ENCODE assay signal across 7 mouse cellular contexts in genomic region chr1:60565270-60565920, GRCm38 (mm10). TPM values are rescaled to one million over a fixed set of nuclear protein-coding genes. Genes with fewer than 3 reads are reported as not detected.
DNase-seq lines count a peak whose midpoint lies in the region; ATAC-seq and TF ChIP-seq lines count a peak whose summit lies in the region.

No protein-coding gene starts in this region.

- no peaks in the 10 kb centered on the region for H3K27me3 ChIP-seq in heart, embryonic 14.5 days (ENCODE audit: control insufficient read depth, insufficient read depth, low read length)
- no peaks in the 10 kb centered on the region for H3K27me3 ChIP-seq in kidney, postnatal 0 days (ENCODE audit: insufficient read depth, low read length)
- no peaks in the 10 kb centered on the region for H3K27me3 ChIP-seq in small intestine, adult 2 months (ENCODE audit: control insufficient read depth, insufficient read depth, low read length)

- no peaks in the 10 kb centered on the region for H3K9me3 ChIP-seq in heart, embryonic 14.5 days (ENCODE audit: control insufficient read depth, low read length)
- no peaks in the 10 kb centered on the region; the same call in 1 of the 2 replicates for H3K9me3 ChIP-seq in kidney, postnatal 0 days (replicated peaks; ENCODE audit: low read length)

- H3K9ac ChIP-seq in heart, embryonic 14.5 days (ENCODE audit: low read length): peak overlapping the region; percentile 99
- H3K9ac ChIP-seq in kidney, postnatal 0 days (ENCODE audit: low read depth, low read length): peak overlapping the region; percentile 94

- H3K4me3 ChIP-seq in heart, embryonic 14.5 days (ENCODE audit: control insufficient read depth in 1 of 2, insufficient read depth in 1 of 2, low read depth in 1 of 2, low read length in 2 of 2): peak overlapping the region; percentile 94 to 99
- H3K4me3 ChIP-seq in kidney, postnatal 0 days (replicated peaks; ENCODE audit: low read depth, low read length): peak overlapping the region; percentile 90
- peak overlapping the region; percentile 92 for H3K4me3 ChIP-seq in small intestine, adult 2 months (ENCODE audit: low read depth, low read length)

- TF ChIP-seq POLR2A in small intestine, adult 2 months (IDR thresholded peaks at IDR 0.05; ENCODE audit: low read depth, low read length): no peak

- 1% methylated on average over 13 of the region's 13 CpGs for WGBS in heart, embryonic 14.5 days
- WGBS in kidney, postnatal 0 days: 2% methylated on average over 13 of the region's 13 CpGs
- 3% methylated on average over 13 of the region's 13 CpGs for WGBS in small intestine, adult 2 months

- peaks cover 3 to 22% of the 10 kb centered on the region in 2 experiments; a peak in 3 of 4 replicates for H3K4me1 ChIP-seq in heart, embryonic 14.5 days (ENCODE audit: control insufficient read depth in 2 of 2, insufficient read depth in 2 of 2, low read length in 2 of 2)
- H3K4me1 ChIP-seq in kidney, postnatal 0 days (replicated peaks; ENCODE audit: insufficient read depth, low read length): 0 out of 2 replicates have a peak, but pooled peaks cover 3% of the 10 kb centered on the region
- 0 out of 2 replicates have a peak, but pooled peaks cover 2% of the 10 kb centered on the region for H3K4me1 ChIP-seq in small intestine, adult 2 months (ENCODE audit: control insufficient read depth, insufficient read depth, insufficient read length, low read length)

- no peak for ATAC-seq in heart, embryonic 14.5 days (ENCODE audit: insufficient number of reproducible peaks, insufficient read depth, low FRiP score, low read depth)
- no peak for ATAC-seq in kidney, postnatal 0 days (replicated peaks; ENCODE audit: low FRiP score, low read depth)

- peak overlapping the region; percentile 84 to 98 for H3K27ac ChIP-seq in heart, embryonic 14.5 days (replicated peaks in 1 of 2; ENCODE audit: control insufficient read depth in 1 of 2, insufficient read depth in 1 of 2, low read depth in 2 of 2, low read length in 2 of 2)
- H3K27ac ChIP-seq in kidney, postnatal 0 days: peak overlapping the region; percentile 95
- H3K27ac ChIP-seq in small intestine, adult 2 months (ENCODE audit: insufficient read depth, low read depth, low read length): peak overlapping the region; percentile 66; the same call in 1 of the 2 replicates

- TF ChIP-seq CTCF in kidney, postnatal 0 days (IDR thresholded peaks at IDR 0.05; ENCODE audit: low read depth): peak; percentile 63
- TF ChIP-seq CTCF in small intestine, adult 2 months (IDR thresholded peaks at IDR 0.05; ENCODE audit: extremely low read depth, insufficient read length, insufficient replicate concordance, low read depth, low read length): no peak

- peak; percentile 26 to 28 for DNase-seq in B cell, adult 2 months
- peak; percentile 63 for DNase-seq in MN1 (ENCODE audit: low spot score)
- peak; percentile 58 for DNase-seq in embryo, embryonic 11 days
- peak; percentile 82 for DNase-seq in kidney, postnatal 0 days (ENCODE audit: low spot score)
- DNase-seq in lung, postnatal 25 days (ENCODE audit: low spot score): peak; percentile 24

- H3K4me2 ChIP-seq in heart, embryonic 14.5 days (ENCODE audit: low read length): peak overlapping the region; percentile 78
- H3K4me2 ChIP-seq in kidney, postnatal 0 days (ENCODE audit: low read length): peak overlapping the region; percentile 85

- peaks cover 13% of the 10 kb centered on the region for H3K36me3 ChIP-seq in heart, embryonic 14.5 days (ENCODE audit: control insufficient read depth, insufficient read depth, low read length)
- 0 out of 2 replicates have a peak, but pooled peaks cover 10% of the 10 kb centered on the region for H3K36me3 ChIP-seq in kidney, postnatal 0 days (ENCODE audit: insufficient read depth, low read length)
- H3K36me3 ChIP-seq in small intestine, adult 2 months (ENCODE audit: control insufficient read depth, insufficient read depth, low read length): peaks cover 4% of the 10 kb centered on the region; the same call in 1 of the 2 replicates

RNA-seq across cellular contexts. Expression of gene Raph1, which starts 1.5 kb away (rescaled TPM):
- polyA plus RNA-seq in heart, embryonic 14.5 days (2014; fragmentation: Nextera tagmentation; extraction: Ambion mirVana): 65.7 and 68.7 TPM in 2 replicates
- polyA plus RNA-seq in kidney, postnatal 0 days (2015; fragmentation: Nextera tagmentation; extraction: Ambion mirVana): 20.3 and 21.6 TPM in 2 replicates
- 11.0 and 22.2 TPM in 2 replicates for polyA plus RNA-seq in small intestine, adult 2 months (2012; rRNA removed)

Comparison
In these comparisons a context has a peak if more than half of its experiments do, and no peak if none do; other contexts are left out.
1. DNase-seq: peak in every context shown above with its lines; median percentile 82 in kidney, postnatal 0 days; 63 in MN1; 58 in embryo, embryonic 11 days; 27 in B cell, adult 2 months; 24 in lung, postnatal 25 days.